Mouse (Mus musculus) thymus, postnatal 25 days (tissue): Measurements from ENCODE around the gene Dab2ip.

Experiments used
- DNase-seq: peaks from one replicate; pipeline ENCODE4 v3.0.0; 2022

Gene Dab2ip

DNA sequence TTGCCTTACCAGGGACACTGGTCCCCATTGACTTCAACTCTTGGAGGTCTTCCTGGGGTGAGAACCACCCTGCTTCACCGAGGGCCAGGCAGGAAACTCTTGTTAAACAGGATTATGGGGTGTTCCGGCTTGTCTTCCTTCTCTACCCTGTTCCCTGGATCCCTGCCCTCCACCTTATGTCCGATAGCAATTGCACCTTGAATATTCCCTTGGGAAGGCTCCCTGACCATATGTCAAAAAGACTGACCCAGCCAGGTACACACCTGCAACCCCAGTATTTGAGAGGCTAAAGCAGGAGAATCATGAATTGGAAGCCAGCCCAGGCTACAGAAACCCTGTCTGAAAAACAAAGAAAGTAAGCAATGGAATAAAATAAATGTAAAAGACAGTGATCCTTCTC lies 40.8 kb downstream of the Dab2ip start:
- no peak for DNase-seq

DNA sequence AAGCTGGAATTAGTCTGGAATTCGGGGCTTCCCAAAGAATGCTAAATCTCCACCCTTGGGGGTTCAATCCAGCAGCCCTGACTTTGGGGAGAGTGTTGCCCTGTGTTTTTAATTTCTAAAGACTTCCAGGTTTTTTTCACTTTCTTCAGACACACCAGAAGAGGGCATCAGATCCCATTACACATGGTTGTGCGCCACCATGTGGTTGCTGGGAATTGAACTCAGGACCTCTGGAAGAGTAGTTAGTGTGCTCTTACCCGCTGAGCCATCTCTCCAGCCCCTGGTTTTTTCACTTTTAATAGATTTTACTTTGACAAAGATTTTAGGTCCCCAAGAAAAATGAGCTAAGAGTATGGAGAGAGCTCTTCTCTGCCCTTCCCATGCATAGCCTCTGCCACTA lies 43.6 kb downstream of the Dab2ip start:
- DNase-seq, result no peak

DNA sequence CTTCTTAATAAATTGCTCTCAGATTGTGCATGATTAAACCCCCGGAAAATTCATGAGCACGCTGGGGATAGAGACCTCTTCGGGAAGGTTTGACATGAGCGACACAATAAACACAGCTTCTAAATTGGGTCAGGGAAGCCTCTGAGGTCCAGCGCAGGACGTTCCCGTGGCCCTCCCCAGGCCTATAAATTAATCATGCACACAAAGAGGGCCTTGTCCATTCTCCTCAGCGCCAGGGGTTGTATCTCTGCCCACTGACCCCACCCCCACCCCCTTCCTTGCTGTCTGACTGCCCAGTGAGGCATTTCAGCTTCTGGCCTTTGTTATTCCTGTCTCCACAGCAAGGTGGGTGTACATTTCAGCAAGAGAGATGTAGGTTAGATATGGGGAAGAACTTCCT lies 49.4 kb downstream of the Dab2ip start:
- DNase-seq, result no peak

DNA sequence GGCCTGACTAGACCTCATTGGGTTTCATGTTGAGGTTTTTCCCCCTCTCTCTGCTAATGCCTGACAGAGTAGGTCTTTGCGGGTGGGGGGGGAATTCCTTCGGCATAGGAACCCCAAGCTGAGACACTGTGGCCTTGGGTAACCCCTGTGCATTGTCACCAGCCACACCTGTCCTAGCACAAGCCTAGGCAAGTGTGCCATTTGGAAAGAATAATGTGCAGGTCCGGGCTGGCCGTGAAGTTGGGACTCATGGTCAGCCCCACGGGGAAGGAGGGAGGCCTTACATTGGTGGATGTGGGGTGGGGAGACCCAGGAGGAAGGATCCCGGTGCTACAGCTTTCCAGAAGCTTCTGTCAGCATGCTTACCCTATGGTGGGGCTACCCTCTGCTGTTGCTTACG lies 50.8 kb downstream of the Dab2ip start:
- no peak for DNase-seq

DNA sequence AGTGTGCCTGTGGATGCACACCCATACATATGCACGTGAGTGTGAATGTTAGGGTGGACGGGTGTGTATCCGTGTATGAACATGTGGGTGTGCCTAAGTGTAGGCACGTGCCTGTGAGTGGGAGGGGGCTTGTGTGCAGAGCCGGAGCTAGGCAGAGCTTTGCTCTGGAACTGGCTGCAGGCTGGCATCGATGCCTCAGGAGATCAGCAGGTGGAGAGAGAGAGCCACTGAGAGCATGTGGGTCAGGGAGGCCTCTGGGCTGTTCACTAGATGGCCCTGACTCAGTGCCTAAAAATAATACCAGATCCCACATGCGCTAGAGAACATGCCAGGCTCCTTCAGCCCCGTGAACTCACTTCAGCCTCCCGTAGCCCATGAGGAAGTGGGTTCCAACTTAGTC lies 51.3 kb downstream of the Dab2ip start:
- DNase-seq, result no peak

DNA sequence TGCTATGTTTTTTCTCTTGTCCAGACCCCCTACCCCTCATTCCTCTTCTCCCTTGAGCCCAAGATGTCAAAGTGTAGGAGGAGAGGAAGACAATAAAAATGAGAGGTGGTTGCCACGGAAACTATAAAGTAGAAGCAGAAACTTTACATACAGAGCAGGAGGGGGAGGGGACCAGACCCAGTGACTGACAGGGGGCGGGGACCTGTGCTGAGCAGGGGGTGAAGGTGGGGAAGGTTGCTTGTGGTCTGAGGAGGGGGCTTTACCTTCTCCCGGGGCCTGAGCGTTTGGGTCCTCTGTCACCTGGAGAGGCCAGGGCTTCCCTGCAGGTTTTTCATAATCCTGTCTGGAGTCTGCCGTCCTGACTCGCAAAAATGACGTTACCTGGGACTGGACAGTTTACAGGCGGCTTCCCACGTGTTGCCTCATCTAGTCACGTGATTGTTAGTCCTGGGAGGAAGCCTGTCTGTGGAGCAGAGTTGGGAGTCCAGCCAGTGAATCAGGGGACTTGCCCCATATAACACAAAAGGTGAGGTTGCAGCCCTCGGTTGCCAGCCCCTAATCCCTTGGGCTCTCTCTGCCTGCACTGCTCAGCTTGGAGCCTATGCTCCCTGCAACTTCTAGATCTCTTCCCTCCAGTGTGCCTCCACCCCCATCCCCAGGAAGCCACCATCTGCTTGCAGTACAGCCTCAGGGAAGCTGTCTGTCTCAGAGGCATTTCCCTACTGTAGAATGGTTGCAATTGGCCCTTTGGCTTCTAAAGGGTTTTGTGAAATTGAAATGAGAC lies 52.3 kb downstream of the Dab2ip start:
- DNase-seq, result no peak

DNA sequence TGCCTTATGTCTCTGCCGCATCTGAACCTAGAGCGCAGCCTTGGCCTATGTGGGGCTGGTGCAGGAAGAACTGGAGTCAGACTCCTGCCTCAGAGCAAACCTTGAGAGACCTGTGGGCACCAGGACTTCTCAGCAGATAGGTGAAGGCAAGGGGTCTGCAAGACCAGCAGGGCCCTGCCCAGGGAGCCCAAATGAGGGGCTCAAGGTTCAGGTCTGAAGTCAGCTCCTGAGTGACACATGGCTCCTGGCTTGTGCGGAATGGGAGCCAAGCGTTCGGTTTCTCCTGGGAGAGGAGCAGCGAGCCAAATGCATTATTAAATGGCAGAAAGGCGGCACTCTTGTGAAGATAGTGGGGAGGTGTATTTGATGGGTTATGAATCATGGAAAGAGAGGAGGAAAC lies 52.9 kb downstream of the Dab2ip start:
- DNase-seq, result no peak

DNA sequence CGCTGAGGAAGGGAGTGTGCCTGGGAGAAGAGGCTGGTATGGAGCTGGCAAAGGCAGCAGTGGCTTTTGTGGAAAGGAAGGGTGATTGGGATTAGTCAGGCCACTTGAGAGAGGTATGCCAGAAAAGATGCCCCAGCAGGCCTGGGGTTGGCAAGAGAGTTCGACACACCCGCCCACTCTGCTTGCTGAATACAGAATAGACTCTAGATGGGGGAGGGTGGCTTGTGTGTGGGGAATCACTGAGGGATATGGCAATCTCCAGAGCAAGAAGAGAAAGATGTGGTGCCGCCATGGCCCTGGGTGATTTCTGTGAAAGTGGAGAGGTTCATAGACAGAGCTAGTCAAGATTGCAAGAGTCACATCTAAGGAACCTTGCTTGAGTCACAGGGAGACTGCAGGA lies 53.6 kb downstream of the Dab2ip start:
- no peak for DNase-seq

DNA sequence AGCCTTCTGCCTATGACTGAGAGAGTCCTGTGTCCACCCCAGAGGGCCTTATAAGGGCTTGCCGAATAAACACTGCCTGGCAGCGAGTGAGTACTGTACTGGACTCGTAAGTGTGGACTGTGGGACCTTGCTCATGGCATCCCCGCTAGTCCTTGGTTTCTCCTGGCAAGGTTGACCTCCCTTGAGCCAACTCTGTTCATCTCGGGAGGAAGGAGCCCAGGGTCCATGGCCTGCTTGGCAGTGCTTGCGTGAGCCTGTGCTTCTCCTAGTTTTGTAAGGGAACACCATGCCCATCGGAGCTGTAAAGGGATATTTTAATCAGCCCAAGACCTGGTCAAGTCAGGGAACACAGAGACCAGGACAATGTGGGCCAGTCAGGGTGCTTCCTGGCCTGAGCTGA lies 54.2 kb downstream of the Dab2ip start:
- DNase-seq, result no peak

DNA sequence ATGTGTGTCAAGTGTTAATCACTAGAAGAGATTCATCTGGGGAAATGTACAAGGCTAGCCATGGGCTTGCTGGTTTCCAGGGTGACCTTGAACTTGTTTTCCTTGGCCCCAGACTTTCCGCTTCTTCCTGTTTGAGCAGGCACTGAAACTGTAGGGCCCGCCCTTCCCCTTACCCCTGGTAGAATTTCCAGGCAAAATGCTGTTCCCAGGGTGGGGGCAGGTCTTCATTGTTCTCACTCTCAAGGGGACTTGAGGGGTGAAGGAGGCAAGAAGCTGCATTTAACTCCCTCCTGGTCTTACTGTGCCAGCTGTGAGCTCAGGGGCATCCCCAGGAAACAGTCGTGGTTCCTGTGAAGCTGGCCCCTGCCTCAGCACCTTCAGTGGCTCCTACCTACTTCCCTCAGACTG lies 55.9 kb downstream of the Dab2ip start:
- DNase-seq, result no peak

DNA sequence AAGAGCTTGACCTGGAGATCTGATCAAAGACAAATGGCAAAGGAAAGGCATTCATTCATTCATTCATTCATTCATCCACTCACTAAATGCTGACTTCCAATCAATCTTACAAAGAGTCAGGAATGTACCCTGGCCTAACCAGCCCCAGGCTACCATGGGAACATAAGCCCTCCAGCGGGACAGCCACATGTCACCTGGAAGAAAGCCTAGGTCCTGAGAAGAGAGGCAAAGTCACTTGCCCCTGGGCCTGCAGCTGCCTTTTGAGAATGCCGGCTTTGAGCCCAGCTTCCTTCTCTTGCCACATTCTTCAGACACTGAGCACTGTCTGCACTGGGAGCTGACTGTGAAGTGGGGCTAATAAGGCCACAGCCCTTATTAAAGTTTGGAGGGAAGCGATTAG lies 56.3 kb downstream of the Dab2ip start:
- DNase-seq, result no peak

DNA sequence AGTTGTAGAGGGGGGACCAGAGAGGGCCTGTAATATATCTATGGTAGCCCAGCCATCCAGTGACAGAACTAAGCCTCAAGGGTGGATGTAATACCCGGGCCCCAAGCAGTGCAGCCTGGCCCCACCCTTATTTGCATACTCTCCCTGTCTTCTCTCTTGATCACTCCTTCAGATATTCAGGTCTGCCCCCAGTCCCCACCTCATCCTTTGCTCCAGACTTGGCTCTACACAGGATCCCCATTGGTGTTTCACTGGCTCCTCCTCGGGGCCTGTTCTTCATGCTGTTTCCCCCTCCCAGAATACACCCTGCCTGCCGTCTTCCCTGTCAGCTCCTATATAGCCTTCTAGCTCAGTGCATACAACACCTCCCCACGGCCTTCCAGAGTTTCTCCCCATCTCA lies 57.3 kb downstream of the Dab2ip start:
- DNase-seq, result no peak

DNA sequence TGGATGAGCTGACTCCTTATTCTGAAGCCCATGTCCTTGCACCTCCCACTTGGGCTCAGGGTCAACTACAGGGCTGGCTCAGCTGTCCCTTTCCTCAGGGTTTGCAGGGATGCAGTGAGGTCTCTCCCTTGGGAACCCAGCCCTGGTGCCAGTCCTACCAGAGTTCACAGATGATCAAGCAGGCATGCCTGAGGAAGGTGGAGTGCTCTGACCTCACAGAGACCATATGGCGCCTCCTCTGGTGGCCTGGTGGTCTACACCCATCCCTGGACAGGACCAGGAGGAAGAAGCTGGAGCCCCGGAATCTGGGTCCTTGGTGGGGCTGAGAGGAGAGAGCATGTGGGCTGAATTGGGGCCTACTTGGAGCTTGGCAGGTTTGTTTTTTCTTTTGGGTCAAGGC lies 57.9 kb downstream of the Dab2ip start:
- DNase-seq, result no peak

DNA sequence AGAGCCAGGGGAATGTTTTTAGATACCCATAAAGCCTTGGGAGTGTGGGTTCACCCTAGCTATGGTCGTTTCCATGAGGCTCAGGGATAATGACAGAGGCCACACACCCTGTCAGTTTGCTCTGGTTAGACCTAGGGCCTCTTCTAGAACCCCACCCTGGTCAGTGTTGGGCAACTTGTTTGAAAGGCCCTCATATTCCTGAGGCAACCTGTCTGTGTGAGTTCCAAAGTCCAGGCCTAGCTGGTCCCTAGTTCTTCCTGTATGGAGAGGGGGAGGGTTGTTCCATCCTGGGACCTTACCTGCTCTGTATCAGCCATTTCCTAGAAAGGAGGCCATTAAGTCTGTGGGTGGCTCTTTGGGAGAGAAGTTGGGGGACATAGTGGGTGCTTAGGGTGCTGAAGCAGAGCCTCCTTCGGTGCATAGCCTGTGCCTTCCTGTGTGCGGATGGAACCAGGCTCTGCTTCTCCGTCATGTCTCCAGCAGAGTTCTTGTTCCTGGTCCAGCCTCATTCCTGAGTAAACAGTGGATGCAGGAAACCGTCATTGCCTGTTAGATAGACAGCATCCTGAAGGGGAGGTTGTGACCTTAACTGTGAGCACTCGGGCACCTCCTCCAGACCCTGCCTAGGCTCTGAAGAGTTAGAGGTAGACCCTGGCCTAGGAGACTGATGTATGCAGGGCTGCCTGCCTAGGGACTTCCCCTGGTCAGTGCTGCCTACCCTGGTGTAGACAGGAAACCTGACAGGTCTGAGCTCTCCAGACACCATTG lies 59.0 kb downstream of the Dab2ip start:
- no peak for DNase-seq

DNA sequence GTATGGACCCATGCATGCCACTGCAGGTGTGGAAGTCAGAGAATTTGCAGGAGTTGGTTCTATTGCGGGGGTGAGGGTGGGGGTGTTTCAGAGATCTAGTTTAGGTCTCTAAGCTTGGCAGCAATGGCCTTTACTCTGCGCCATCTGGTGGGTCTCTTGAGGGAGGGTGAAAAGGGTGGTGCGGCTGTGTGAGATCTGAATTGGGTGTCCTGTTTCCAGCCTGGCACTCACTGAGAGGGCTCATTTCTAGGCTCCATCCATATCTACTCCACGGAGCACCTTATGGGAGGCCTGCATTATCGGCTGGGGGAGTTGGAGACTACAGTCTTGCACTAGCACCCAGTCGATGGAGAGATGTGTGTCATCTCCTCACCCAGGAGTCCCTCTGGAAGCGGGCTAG lies 60.9 kb downstream of the Dab2ip start:
- DNase-seq, result no peak

DNA sequence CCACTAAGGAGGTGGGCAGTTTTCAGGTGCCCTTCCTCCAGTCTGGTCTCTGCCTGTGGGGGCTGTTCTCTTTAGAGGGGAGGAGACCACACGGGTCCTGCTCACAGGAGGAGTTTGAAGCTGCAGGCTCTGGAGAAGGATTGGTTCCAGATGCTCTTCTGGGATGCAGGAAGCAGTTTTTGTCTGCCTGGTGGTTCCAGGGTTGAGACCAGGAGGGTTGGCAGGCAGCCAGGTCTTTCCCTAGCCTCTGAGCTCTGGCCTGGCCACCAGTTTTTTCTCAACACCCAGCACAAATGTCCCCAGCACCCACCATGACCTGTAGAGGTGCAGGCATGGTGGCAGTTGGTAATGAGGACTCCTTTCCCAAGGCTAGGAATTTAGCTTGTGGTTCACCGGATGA lies 61.5 kb downstream of the Dab2ip start:
- DNase-seq, result no peak

DNA sequence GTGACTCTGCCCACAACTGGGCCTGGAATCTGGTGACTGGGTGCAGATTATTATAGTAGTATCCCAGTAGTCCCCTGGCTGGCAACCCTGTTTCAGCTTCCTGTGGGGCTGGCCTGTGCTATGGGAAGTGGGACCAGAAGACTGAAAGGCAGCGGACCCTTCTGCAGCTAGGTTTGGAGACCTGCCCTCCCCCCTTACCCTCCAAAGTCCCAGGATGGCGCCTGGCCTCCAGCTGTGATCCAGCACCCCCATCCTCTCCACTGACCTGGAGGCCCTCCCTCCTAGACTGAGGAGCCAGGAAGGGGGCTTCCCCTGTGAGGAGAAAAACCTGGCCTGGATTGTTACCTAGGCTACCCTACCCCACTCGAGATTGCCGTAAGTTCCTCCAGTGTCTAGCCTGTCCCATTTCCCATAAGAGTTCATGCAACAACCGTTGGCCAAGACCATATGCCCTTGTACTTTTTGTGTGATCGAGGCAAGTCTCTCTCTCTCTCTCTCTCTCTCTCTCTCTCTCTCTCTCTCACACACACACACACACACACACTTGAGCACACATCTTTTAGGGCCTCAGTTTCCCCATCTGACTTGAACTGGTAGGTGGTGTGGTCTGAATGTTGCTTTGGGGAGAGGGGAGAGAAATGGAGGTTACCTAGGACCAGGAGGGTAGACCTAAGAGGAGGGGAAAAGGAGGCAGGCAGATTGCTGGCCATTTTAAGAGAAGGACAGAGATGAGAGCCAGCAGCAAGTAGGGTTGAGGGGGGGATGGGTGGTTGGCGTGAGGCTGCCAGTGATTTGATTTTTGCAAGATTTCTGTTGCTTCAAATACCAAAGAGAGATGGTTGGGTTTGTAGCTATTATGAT lies 62.5 kb downstream of the Dab2ip start:
- no peak for DNase-seq

DNA sequence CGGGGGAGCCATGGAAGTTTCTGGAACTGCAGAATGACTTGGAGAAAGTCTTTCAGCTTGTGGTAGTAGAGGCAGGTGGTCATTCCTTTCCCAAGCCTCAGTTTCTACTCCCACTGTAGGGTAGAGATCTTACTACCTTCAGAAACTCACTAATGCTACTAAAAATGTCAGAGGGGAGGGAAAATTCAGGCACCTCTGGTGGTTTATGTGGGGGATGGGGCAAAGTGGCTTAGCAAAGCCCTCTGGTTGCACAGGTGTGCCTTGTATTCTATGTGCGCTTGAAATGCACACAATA lies 63.1 kb downstream of the Dab2ip start:
- DNase-seq, result no peak

DNA sequence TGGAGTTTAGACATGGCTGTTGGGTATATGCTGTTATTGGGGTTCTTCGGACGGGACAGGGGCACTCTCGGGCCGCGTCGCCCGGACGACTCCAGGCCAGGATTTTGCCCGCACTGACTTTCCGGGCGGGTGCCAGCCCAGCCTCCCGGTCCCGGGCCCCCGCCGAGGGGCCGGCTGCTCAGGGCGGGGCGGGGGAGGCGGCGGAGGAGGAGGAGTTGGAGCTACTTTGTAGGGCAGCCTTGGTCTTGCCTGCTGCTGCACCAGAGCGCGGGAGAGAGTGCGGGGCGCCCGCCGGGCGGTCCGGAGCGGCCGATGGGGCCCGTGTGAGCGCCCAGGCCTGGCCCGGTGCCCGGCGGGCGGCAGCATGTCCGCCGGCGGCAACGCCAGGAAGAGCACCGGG lies 63.7 kb downstream of the Dab2ip start:
- DNase-seq, result peak; percentile 44

DNA sequence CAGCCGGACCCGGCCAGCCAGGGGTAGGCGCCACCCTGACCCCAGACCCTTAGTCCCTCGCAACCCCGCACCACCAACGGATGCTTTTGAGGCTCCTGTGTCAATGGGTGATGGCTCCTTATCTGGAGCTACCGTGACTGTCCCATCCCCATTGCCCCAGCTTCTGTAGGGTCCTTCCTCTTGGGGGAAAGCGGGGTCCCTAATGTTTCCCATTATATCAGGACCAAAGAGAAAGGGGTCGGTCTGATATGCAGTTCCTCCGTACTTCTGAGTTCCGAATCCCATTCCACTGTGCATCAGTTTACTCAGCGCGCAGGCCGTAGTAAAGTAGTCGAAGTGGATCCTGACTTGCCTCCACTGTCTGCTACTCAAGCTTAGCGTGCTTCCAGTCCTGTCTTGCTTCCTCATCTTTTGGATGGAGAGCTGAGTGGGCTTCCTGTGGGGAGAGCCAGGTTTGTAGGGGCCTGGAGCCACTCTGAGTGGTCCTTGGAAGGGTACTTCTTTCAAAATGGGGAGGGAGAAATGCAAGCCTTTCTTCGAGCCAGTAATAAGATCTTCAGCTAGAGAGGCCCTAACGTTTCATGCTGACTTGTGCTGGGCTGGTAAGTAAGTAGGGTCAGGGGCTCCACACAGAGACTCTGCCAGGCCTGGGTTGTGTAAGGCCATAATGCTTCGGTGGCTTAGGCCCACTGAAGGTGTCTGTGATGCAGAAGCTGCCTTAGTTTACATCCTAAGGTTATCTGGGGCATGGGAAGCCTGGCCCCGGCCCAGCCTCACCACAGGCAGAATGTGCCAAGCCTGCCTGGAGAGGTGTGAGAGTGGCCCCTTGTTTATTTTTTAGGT lies 64.4 kb downstream of the Dab2ip start:
- DNase-seq, result no peak

DNA sequence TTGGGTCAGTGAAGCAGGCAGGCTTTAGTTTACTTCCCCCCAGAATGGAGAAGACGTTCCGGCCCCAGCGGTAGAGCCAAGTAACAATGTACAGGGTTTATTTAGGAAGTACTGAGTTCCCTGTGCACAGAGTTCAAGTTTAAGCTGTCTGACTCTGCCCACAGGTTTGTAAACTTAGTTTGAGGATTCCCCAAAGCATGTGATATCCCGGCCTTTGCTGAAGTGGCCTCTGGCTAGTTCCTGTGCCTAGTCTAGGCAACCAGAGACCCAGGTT lies 65.0 kb downstream of the Dab2ip start:
- DNase-seq, result no peak

DNA sequence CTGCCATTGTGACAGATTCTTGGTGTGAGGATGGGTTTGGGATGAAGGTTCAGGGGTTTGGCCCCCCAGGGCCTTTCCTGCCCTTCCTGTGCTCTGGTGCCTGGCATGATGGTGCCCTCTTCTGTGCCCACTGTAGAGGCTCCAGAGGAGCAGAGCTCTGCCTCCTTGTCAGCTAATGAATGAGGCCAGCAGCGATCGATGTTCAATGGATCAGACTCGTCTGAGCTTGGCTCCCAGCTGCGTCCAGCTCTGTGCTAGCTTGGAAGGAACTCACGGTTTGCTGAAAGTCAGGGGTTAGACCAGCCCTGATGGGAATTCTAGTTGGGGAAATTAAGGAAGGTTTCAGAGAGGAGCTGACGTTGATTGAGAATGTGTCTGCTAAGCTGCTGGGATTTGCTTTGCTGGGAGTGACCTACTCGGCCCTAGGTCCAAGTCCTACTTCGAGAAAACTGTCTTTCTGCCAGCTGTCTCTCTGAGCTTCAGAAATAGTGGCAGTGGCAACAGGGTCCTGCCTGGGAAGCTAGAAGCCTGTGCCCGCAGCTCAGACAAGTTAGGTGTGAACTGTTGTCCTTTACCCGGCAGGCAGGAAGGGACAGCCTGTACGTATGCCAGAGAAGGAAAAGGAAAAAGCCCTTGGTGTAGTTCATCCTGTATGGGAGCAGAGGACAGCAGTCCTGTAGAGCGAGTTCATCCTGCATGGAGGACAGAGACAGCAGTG lies 65.5 kb downstream of the Dab2ip start:
- no peak for DNase-seq
